Mouse (Mus musculus): ENCODE results near the gene Mecom.

DNA sequence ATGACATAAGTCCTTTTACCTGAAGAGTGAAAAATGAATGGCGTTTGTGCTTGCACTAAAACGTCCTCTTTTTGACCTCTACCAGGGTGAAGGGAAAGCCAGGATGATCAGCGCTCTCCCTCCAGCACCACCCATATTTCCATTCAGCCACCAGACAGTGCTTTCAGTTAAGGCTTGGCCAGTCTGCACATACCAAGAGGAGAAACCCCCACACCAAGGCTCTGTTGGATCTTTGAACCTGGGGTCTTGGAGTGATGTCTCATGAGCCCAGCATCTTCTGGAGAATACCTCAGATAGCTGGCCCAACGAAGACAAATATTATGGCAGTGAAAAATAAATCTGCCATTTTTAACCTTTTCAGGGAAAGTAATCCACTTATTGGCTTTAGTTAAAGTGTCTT is 488.2 kb downstream of the Mecom start:
- TF ChIP-seq CTCF (IDR thresholded peaks at IDR 0.05; ENCODE audit: borderline replicate concordance, extremely low read depth, insufficient read depth, insufficient read length): no peak
- no peak for TF ChIP-seq POLR2A (IDR thresholded peaks at IDR 0.05; ENCODE audit: borderline replicate concordance, extremely low read depth, insufficient read depth, insufficient read length, poor library complexity, severe bottlenecking)

Data from brain, embryonic 14.5 days (tissue).